Mouse (Mus musculus) erythroblast, embryonic 14.5 days (primary cell): ENCODE data around the gene Tmprss2.

Experiments used
- GATA1 ChIP-seq: IDR thresholded peaks from 2 replicates; pipeline ENCODE4 v1.6.1; 2012; ENCODE audit warnings: low read length, inconsistent platforms, mixed read lengths
- TAL1 ChIP-seq: IDR thresholded peaks from 3 replicates; pipeline ENCODE4 v1.6.1; 2012; ENCODE audit warnings: low read length, inconsistent platforms, mixed read lengths

DNA sequence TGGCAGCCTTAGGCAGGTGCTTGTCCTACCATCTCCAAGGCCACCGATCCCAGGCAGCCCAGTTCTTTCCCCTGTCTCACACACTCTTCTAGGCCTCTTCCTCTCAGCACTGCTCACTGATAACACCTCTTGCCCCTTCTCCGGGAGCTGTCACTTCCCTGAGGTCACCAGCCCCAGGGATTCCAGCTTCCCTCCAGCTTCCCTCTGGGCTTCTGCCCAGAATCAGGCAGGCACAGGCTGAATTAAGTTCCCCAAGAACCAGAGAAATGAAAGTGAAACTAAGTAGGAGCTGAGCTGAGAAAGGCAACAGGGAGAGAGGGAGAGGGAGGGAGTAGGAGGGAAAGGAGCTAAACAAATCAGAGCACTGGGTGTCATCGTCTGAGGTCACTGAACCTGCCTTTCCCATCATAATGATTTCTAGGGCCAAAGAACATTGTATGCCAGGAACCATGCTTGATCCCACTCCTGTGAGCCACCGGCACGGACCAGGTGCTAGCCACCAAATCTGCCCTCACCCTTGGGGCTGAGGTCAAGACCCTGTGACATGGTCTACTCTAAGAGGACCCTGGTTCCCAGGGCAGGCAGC is 76.0 kb downstream of the Tmprss2 start:
- TF ChIP-seq GATA1 = no peak
- no peak for TF ChIP-seq TAL1
